Mouse (Mus musculus) retina, postnatal 7 days (tissue): ENCODE measurements around the gene Cbfa2t2.
A peak's percentile ranks its signal among the peaks of the same experiment; 100 is the strongest.

Experiments
- DNase-seq: peaks from one replicate; pipeline ENCODE4 v3.0.0-alpha.2; 2012; ENCODE audit warnings: low read depth, low spot score

The Cbfa2t2 gene

DNA sequence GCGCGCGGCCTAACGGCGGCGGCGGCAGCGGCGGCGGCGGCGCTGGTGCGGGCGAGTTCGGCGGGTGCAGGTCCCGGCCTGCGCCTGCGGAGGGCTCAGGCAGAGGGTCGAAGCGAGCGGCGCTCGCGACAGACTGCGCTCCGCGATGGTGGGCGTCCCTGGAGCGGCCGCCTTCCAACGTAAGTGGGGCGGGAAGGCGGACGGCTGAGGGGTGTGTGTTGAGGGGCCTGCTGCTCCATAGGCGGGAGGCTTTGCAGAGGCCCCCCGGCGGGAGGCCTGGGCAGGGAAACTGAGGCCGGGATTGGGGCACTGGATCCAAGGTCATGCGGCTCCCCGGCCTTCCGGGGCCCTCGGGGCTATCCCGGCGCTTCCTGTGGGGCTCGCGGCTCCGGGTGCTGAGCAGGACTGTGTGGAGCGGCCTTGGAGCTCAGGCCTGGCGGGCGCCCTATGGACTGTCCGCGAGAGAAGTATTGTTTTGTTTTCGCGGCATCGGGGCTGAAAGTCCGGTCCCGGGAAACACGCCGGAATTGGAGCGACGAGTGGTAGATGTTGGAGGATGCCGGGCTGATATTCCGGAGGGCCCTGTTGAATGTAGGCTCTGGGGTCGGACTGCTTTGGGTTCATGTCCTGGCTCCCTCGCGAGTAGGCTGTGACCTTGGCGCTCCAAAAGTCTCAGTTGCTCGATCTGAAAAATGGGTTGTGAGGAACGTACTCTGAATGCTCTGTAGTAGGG lies at the start of gene Cbfa2t2:
TSS of gene Cbfa2t2 (plus strand) at position 24 of the 733 bp plus-strand sequence.
- no peak for DNase-seq

DNA sequence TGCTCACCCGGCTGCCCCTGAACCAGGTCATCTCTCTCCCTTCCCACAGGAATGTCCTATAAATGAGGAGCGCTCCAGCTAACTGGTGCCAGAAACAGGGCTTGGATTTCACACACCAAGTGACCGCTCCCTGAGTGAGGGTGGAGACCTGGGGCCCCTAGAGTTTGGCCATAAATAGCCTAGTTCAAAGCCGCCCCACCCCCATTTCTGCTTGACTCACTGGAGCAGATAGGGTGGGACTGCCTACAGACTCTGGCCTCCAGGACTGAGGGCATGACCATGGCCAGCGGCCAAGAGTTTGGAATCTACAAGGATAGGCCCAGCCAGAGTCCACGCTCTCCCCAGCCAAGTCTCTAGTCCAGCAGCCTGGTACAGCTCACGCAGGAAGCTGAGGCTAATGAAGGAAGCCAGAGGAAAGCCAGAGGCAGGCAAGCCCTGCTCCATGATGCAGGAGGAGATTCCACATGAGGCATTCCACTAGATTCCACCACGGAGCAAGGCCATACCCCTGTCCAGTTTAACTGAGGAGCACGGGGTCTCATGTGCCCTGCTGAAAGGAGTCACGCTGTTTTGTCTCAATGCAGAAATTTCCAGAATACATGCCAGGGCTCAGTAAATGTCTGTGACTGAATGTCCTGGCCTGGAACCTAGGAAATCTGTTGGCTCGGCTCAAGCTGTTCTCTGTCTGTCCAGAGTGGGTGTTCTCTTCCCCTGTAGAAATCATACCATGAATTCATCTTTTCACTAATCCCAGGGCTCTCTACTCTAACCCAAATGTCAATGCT lies 45.9 kb upstream of the Cbfa2t2 start:
- no peak for DNase-seq

DNA sequence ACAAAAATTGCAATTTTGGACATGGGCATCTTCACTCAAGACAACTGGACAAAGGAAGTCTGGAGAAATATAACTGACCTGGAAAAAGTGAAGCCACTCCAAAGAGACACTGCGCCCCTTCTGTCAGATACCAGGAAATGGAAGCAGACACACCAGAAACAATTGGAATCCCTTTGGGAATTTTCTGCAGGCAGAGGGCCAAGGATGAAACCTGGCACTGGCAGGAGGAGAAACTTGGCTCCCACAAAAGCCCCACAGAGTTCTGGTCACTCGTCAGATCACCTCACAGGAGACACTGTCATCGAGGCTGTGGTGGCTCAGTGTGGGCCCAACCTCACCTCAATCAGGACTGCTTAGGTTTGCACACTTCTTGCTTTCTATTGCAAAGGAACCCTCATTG lies 41.7 kb upstream of the Cbfa2t2 start:
- no peak for DNase-seq

DNA sequence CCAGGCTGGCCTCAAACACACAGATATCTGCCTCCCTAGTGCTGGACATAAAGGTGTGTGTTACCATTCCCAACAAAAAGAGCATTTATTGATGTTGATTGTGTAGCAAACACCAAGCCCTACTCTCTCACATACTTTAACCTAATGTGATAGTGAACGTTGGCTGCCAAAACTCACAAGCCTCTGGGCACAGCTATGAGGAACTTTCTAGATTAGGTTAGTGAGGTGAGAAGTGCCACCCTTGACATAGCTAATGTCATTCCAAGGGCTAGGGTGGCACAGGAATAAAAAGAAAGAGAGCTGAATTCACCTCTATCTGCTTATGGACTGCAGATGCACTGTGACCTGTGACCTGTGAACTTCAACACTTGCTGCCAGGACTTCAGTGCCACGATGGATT lies 39.8 kb upstream of the Cbfa2t2 start:
- no peak for DNase-seq

DNA sequence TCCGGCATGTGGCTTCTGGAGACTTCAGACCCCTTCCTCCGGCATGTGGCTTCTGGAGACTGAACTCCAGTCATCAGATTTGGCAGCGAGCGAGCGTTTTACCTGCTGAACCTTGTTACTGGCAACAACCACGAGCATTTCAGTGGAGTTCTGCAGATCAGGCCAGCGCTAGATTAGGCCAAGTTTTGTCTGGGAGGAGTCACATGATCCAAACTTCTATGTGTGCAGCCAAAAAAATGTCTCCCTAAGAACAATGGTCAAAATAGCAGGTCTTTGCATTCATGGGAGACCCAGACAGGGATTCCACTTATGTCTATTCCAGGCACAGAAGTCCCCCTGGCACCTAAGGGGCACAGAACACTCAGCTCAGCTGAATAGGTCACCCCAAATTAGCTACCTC lies 38.0 kb upstream of the Cbfa2t2 start:
- DNase-seq, result no peak

DNA sequence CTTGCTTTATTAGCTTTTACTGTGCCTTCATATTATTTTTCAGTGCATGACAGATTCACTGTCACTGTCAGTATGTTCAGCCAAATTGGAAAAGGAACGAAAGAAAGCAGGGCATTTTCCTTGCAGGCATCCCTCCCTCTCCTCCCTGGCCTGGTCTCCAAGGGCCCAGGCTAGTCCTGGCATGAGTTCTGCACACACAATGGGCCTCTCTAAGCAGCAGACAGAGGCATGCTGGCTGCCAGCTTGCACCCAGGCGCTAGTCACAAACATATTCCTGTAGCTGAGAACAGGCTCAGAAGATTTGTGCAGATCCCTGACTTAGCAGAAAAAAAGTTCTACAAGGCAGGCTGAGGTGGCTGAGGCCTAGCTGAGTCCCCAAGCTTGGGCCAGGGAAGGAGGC lies 37.0 kb upstream of the Cbfa2t2 start:
- DNase-seq, result no peak

DNA sequence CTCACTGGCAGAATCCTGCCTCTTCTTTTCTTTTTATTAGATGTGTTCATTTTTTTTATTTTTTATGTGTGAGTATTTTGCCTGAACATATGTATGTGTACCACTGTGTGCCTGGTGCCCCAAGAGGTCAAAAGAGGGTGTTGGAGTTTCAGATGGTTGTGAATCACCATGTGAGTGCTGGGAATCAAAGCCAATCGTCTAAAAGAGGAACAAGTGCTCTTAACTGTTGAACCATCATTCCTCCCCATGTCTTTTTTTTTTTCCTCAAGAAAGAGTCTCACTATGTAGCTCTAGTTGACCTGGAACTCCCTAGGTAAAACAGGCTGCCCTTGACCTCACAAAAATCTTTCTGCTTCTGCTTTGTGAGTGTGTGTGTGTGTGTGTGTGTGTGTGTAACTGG lies 34.3 kb upstream of the Cbfa2t2 start:
- DNase-seq, result no peak

DNA sequence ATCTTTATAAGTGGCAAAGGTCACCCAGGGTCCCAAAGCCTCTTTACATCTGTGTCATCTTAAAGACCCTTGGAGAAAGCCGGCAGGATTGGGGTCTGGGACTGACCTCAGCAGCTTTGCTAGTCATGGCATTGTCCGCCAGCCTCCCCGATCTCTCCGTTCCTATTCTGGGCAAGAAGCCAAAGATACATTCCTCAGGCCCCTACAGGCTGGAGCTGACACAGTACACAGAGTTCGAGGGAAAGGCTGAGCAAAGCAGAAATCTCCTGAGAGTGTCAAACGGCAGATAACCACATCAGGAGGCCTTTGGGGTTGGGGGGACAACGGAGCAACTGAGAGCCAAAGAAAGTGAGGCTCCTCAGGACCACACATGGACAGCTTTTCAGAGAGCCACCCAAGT lies 33.5 kb upstream of the Cbfa2t2 start:
- no peak for DNase-seq

DNA sequence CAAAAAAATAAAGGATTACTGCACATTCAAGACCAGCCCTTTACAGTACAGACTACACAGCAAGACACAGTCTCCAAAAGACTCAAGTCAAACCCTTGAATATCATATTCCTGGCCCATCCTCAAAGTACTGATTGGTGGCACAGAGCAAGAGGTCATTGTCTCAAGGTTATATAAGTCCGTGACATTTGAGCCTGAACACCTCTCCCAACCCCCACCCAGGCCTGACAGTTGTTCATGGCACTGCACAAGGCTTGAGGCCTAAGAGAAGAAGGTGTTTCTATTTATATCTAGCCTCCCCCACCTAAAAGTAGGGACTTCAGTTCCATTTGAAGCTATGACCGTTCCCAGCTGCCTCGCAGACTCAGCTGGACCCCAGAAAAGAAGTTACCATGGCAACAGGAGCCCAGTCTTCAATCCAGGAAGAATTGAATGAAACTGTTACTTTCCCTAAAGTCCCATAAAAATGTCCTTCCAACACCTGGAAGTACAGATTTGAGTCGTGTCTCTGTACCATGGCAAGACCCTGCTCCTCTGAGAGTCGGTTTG lies 30.8 kb upstream of the Cbfa2t2 start:
- no peak for DNase-seq

DNA sequence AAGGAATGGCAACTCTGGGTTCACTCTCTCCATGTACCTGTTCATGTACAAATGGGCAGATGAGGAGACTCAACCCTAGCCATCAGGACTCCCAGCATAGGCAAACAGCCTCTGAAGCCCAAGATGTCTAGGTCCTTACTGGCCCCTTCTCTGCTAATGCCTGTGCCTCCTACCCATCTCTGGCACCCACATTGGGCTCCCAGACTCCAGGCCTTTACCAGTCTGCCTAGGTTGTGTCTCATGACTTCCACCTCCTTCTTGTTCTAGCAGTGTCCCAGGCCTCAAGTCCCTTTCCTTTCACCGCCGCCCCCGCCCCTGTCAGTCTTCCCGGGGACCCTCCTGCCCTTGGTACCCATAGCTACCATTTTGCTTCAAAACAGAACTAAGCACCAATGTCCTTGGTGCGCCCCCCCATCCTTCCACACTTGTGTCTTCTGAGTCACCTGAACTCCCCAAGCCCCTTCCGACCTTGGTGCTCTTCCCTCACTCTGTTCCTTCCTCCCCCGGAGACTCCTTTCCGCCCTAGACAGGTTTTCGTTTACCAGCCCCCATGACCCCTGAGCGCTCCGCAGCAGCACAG lies 29.1 kb upstream of the Cbfa2t2 start:
- no peak for DNase-seq

DNA sequence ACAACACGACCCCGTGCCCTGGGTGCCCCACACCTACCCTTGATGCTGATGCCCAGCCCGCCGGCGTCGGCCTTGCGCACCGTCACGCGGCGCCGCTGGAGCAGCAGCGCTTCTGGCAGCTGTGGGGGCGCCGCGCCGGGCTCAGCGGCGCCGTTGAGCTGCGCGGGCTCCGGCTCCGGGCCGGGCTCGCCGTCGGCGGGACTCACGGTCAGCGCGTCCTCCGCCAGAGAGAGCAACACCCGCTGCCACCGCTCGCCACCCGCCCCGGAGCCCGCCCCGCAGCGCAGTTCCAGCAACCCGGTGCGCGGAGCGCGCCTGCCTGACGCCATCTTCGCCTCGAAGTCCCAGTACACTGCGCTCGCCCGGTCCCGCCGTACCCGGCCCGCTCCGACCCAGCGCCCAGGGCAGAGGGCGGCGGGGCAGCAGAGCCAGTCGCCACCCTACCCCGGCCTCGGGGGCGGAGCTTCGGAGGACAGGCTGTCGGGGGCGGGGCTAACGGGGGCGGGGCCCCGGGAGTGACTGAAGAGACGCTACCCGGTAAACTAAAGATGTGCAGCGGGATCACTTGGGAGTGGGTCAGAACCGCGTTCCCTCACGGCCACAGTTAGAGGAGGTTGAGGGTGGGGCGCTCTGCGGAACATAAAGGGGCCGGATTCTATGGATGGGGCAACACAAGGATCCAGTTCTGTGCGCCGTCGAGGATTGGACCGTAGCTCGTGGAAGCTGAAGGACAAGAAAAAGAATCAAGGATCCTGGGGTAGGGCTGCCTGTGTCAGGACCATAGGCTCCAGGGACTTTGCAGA lies 28.4 kb upstream of the Cbfa2t2 start, which contains the start of gene Snta1:
TSS of gene Snta1 (minus strand) at position 457 of the 803 bp plus-strand sequence.
- peak; percentile 78 for DNase-seq

DNA sequence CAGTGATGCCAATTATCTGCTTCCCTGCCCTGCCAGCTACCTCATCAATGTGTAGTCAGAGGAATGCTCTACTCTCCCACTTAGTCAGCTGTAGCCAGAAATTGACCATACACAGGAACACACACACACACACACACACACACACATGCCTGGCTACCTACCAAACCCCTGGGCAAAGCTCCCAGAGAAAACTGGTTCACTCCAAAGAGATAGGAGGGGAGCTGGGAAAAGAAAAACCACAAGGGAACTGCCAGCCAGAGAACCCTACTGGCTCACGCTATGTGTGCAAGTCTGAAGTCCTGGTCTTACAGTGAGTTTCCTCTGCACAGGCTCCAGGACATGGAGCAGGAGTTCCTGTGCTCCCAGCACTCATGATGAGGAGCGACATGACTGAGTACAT lies 25.9 kb upstream of the Cbfa2t2 start:
- DNase-seq, result no peak

DNA sequence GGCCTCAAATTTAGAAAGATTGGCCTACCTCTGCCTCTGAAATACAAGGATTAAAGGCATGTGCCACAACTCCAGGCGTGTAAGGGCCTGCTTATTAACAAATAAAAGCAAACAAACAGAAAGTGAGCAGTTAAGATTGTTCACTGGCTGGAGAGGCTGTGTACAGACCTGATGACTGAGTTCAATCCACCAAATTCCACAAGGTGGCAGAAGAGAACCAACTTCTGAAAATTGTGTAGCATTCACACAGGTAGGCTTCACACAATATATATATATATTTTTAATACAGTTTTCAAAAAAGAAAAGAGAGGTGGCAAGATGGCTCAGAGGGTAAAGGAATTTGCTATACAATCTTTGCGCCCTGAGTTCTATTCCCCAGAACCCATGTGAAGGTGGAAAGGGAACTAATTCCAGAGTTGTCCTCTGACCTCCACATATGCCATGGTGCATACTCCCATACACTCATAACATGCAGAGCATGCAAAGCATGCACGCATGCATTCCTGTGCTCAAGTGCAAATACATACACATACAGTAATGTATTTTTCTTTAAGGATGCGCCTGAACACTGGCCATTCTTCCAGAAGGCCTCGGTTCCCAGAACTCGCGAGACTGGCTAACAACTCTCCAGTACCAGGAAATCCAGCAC lies 24.1 kb upstream of the Cbfa2t2 start:
- DNase-seq, result peak; percentile 60

DNA sequence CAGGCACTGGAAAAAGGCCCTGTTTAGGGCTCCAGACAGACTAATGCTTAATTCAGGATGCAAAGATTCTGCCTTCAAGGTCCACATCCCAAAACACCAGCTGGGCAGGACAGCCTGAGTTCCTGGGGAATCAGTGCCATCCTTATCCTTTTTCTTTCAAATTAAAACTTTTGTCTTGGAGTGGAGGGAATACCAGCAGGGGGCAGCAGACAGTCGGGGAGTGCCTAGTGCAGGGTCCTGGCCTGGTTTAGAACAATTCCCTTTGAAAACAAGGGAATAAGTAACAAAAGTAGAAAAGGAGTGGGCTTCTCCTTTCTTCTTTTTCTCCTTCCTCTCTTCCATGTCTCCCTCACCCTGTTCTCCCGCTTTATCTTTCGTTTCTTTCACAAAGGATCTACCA lies 19.2 kb upstream of the Cbfa2t2 start:
- peak; percentile 61 for DNase-seq

DNA sequence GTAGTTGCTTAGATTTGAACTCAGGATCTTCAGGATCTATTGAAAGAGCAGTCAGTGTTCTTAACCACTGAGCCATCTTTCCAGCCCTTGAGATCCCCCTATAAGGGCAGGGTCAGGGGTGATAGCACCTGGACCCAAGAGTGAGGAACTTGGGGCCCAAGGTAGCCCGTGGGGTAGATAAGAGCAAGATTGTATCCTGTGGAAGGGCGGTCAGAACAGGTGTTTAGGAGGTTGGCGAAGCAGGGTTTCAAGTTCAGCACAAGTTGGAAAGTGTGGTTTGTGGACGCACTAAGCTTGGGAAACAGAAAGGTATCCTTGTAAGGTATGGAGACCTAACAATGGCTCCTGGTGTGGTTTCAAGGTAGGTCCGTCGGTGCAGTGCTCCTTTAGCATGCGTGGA lies 18.3 kb upstream of the Cbfa2t2 start:
- DNase-seq, result no peak

DNA sequence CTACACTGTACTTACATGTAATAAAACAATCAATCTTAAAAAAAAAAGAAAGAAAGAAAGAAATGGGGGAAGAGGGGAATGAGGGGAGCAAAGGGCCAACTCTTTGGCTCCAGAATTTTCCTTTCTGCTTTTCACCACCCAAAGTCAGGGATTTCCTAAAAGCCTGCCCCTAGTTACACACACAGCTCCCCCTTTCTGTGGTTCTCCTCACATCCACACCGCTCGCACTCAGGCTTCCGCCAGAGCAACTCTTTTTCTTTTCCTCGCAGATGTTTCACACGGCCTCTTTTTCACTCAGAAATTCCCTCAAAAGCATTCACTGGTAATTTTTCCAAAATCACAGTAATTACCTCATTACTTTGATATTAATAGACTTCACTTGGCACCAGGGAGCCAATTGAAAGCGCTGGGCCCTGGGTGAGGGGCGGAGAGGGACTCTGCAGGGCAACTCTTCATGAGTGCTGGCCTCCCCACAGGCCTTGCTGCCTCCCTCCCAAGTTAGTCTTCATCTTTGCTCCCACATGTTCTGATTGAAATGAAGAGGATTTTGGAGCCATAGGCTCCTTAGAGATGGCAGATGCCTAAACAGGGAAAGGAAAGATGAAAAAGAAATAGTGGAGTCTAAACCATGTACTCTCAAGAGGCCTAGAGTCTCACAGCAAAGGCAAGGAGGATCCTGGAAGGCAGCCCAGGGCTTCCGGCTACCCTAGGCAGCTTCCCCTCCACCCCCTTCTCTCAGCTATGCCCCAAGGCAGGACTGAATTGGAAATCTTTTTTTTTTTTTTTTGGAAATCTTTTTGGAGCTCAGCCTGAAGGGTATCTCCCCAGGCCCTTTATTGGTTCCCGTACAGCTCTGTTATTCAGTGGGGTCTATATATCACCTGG lies 16.4 kb upstream of the Cbfa2t2 start:
- DNase-seq, result no peak

DNA sequence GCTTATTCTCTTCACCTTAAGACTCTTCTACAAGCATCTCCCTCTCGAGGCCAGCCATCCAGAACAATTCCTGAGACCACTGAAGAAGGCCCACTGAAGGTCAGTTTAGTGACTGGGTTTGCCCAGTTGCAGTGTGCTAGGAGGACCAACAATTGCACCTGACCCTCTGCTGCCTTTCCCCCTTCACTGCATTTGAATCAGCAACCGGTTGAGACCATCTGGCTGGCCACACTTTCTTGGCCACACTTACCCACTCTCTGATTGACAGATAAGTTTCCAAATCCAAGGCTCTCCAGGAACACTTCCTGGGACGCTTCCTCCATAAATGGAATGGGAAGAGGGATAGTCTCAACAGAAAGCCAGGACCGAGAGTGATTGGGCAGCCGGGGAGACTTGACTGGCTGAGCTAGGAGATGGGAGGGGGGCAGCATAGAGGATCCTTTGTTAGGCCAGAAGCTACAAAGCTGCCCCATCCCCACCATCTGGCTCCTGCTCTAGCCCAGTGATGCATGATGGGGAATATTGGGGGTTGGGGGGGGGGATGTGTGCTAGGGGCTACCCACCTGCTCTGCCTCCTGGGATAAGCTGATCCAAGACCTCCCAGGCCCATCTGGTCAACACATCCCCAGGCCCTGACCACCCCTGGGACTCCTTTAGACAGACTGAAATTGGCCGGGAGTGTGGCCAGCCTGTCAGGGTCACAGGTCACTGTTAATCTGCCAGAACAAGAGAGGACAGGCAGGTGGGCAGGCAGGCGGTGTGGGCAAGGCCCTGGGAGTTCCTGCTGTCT lies 15.1 kb upstream of the Cbfa2t2 start:
- DNase-seq, result peak; percentile 76

DNA sequence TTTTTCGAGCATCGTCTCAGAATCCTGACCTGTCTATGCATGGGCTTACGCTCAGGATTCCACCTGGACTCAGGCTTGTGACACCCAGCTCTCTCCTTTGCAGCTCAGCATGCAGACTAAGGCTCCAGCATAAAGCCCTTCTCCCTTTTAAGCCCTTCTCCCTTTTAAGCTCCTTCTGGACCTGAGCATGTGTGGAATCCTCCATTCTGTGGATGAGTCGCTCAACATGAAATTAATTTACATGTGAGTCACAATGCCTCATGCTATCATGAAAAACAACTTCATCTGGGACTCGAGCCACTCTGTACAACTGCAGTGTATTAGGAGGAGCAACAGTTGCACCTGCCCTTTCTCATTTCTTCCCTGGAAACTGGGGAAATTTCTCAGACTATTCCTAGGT lies 14.1 kb upstream of the Cbfa2t2 start:
- DNase-seq, result no peak

DNA sequence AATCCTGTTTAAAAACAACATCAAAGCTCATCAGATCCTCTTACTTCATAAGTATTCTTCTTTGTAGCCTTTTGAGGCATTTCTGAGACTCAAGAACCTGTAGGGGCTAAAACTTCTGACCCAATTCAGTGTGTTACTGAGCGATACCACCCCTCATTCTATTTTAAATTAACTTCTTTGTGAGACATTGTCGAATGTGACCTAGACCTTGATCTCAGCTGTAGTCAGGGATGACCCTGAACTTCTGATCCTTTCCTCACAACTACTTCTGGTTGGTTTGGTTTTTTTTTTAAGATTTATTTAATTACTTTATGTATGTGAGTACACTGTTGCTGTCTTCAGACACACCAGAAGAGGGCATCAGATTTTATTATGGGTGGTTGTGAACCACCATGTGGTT lies 12.7 kb upstream of the Cbfa2t2 start:
- no peak for DNase-seq
